Mouse (Mus musculus) neural tube, embryonic 12.5 days (tissue): ENCODE results near the gene Ugt1a6a. TPM values are rescaled to one million over a fixed set of nuclear protein-coding genes. Genes with fewer than 3 reads are reported as not detected.
"Not testable (repeated sequence)": the region's sequence is repeated elsewhere in the genome, so short reads cannot be mapped to it uniquely, and the experiment has no call there.

Source experiments
- ATAC-seq: fragments of 200-750 bp; cut with Nextera tagmentation; 2 replicates; pipeline ENCODE4 v1.8.0; 2017; ENCODE audit warnings: low read depth, mild to moderate bottlenecking, moderate TSS enrichment, moderate library complexity; ENCODE audit not compliant: low FRiP score
- H3K27ac ChIP-seq: fragments of 300-500 bp; sonication (generic); 2 replicates; pipeline ENCODE4 v1.5.1; 2016
- H3K27me3 ChIP-seq: fragments of 300-500 bp; sonication (generic); replicated peaks from 2 replicates; pipeline ENCODE4 v1.6.1; 2016; ENCODE audit warnings: mild to moderate bottlenecking
- H3K36me3 ChIP-seq: fragments of 300-500 bp; sonication (generic); 2 replicates; pipeline ENCODE4 v1.6.1; 2016; ENCODE audit warnings: mild to moderate bottlenecking
- H3K4me1 ChIP-seq: fragments of 300-500 bp; sonication (generic); 2 replicates; pipeline ENCODE4 v1.6.1; 2016
- H3K4me2 ChIP-seq: fragments of 300-500 bp; sonication (generic); replicated peaks from 2 replicates; pipeline ENCODE4 v1.6.1; 2016; ENCODE audit warnings: mild to moderate bottlenecking
- H3K4me3 ChIP-seq: fragments of 300-500 bp; sonication (generic); 2 replicates; pipeline ENCODE4 v1.5.1; 2016
- H3K9ac ChIP-seq: fragments of 300-500 bp; sonication (generic); 2 replicates; pipeline ENCODE4 v1.6.1; 2016; ENCODE audit warnings: mild to moderate bottlenecking
- H3K9me3 ChIP-seq: fragments of 300-500 bp; sonication (generic); 2 replicates; pipeline ENCODE4 v1.6.1; 2016; ENCODE audit warnings: mild to moderate bottlenecking
- WGBS: fragments of 180-500 bp; shearing (Covaris S2); methylation state at CpG from one replicate; pipeline ENCODE4 v1.1.7; 2016; 5-methylcytosine and 5-hydroxymethylcytosine counted together
- polyA plus RNA-seq: library from polyadenylated mRNA; unstranded; fragments of >200 nt; fragmentation: Nextera tagmentation; extraction: Ambion mirVana; gene quantifications from 2 replicates; pipeline ENCODE4 v1.2.1, GENCODE M21; 2016

Ugt1a6a gene
- polyA plus RNA-seq, 1 experiment from 2014 or later, result 0.65 TPM

DNA sequence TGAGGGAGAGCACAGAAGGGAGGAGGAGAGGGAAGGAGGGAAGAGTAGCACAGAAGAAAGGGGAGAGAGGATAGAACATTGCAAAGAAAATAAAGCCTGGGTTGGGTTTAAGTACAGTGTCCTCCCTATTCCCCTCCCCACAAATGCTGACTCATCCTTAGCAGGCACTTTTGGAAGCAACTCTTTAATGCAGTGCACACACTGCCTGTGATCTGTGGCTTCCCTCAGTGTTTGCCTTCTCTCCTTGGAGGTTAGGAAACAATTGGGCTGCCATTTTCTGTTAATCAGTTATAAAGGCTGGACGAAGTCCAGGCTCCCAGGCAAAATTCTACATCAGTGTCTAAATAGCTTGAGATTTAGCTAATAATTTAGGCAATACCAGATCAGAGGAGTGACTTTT is 5.9 kb downstream of the Ugt1a6a start:
- H3K36me3 ChIP-seq, H3K27me3 ChIP-seq, H3K4me1 ChIP-seq, ATAC-seq, H3K9ac ChIP-seq, H3K9me3 ChIP-seq, H3K27ac ChIP-seq, H3K4me3 ChIP-seq, H3K4me2 ChIP-seq: not testable (repeated sequence)
- WGBS, result 43% methylated on average over 1 of the region's 1 CpGs

- H3K27me3 ChIP-seq, H3K4me1 ChIP-seq, H3K9ac ChIP-seq, H3K9me3 ChIP-seq, H3K36me3 ChIP-seq, H3K4me3 ChIP-seq, ATAC-seq, H3K4me2 ChIP-seq, H3K27ac ChIP-seq: not testable (repeated sequence)
- WGBS, result 5% methylated on average over 5 of the region's 5 CpGs
Measured at GRCm38 (mm10) chr1:88143966-88144675, 9.5 kb downstream of the Ugt1a6a start.

DNA sequence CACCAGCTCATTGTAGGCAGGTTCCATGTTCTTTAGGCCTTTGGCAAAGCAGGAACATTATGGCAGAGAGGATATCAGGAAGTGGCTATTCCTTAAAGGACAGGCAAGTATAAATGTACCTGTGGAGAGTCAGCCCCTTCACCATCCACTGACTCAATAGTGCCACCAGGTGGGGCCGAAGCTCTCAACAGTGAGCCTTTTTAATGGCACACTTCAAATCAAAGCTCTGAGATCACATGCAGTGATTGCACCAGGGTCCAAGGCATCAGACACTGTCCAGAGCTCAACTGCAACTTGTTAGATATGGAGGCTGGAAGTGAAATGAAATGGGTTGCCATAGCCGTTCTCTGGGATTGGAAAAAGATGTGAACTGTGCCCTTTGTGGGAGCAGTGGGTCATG is 10.7 kb downstream of the Ugt1a6a start:
- not testable (repeated sequence) for ATAC-seq, H3K9ac ChIP-seq, H3K27me3 ChIP-seq, H3K36me3 ChIP-seq, H3K27ac ChIP-seq, H3K4me3 ChIP-seq, H3K4me1 ChIP-seq, H3K4me2 ChIP-seq, H3K9me3 ChIP-seq
- WGBS, result 73% methylated on average over 2 of the region's 2 CpGs

DNA sequence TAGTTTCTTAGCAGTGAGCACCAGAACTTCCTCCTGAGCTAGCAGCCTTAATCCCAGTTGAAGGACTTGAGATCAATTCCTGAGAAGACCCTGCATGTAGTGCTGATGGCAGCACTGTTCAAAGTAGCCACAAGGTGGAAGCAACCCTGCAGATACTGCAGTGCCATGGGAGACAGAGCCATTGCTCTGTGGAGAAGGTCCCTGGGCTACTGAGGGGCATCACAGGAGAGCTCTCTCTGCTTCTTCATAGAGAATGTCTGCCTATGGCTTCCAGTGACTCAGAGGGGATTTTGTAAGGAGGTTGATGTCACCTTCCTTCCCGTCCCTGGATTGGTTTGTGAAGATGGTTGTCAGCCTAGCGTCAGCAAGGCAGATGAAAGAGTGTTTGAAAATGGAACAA is 15.5 kb downstream of the Ugt1a6a start:
- WGBS, result 74% methylated on average over 2 of the region's 2 CpGs
- not testable (repeated sequence) for H3K36me3 ChIP-seq, H3K27me3 ChIP-seq

GRCm38 (mm10) chr1:88158430-88158829 is 23.8 kb downstream of the Ugt1a6a start:
- no peak for ATAC-seq
- no peak overlapping the region for H3K4me2 ChIP-seq
- H3K4me1 ChIP-seq, result no peaks in the 10 kb centered on the region
- H3K36me3 ChIP-seq, result no peaks in the 10 kb centered on the region
- no peaks in the 10 kb centered on the region for H3K27me3 ChIP-seq
- no peak overlapping the region for H3K27ac ChIP-seq
- no peak overlapping the region for H3K9ac ChIP-seq
- WGBS, result 88% methylated on average over 2 of the region's 2 CpGs
- H3K9me3 ChIP-seq, result no peaks in the 10 kb centered on the region
- H3K4me3 ChIP-seq, result no peak overlapping the region

More for the DNA sequence above, 15.5 kb downstream of the Ugt1a6a start:
- not testable (repeated sequence) for H3K4me1 ChIP-seq, H3K9me3 ChIP-seq, H3K27ac ChIP-seq, ATAC-seq, H3K4me2 ChIP-seq, H3K9ac ChIP-seq, H3K4me3 ChIP-seq

DNA sequence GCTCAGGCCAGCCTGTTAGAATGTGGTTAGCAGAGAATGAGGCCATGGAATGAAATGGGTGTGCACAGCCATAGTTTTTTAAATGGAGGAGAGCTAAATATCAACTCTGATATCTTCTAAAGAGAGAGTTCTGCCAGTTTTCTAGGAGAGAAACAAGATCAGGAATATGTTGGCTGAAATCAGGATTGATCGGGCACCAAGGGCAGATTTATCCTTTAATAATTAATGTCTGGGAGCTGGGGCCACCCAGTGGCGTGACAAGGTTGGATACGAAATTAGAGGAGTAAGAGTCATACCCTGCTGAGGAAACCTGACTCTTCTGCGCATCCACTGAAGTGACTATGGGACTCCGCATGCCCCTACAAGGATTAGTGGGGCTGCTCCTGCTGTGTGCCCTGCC is 31.1 kb downstream of the Ugt1a6a start, which contains the start of gene Ugt1a5:
Gene Ugt1a5 (plus strand): TSS at position 302 of the 400 bp plus-strand sequence.
- H3K27ac ChIP-seq, result no peak within 1 kb of the TSS
- ATAC-seq, result no peak
- WGBS, result 81% methylated on average over 5 of the region's 5 CpGs
- H3K4me1 ChIP-seq, result no peaks in the 10 kb centered on the region
- no peak within 1 kb of the TSS for H3K4me3 ChIP-seq
- no peaks in the 10 kb centered on the region for H3K9me3 ChIP-seq
- no peaks in the 10 kb centered on the region for H3K36me3 ChIP-seq
- H3K4me2 ChIP-seq, result no peak within 1 kb of the TSS
- no peak within 1 kb of the TSS for H3K9ac ChIP-seq
- H3K27me3 ChIP-seq, result no peaks in the 10 kb centered on the region

GRCm38 (mm10) chr1:88172190-88172589 is 37.6 kb downstream of the Ugt1a6a start:
- not testable (repeated sequence) for H3K9me3 ChIP-seq, H3K36me3 ChIP-seq, H3K27ac ChIP-seq, H3K4me2 ChIP-seq, H3K4me3 ChIP-seq, H3K27me3 ChIP-seq, H3K9ac ChIP-seq, H3K4me1 ChIP-seq, ATAC-seq
- WGBS, result 91% methylated on average over 5 of the region's 7 CpGs

GRCm38 (mm10) chr1:88179657-88180056 is 45.0 kb downstream of the Ugt1a6a start:
- ATAC-seq, result no peak
- H3K4me1 ChIP-seq, result no peaks in the 10 kb centered on the region
- H3K9me3 ChIP-seq, result peaks cover 10% of the 10 kb centered on the region; the same call in 1 of the 2 replicates
- WGBS, result 92% methylated on average over 1 of the region's 1 CpGs
- no peak overlapping the region for H3K9ac ChIP-seq
- no peak overlapping the region for H3K27ac ChIP-seq
- no peak overlapping the region for H3K4me3 ChIP-seq
- no peaks in the 10 kb centered on the region for H3K27me3 ChIP-seq
- no peak overlapping the region for H3K4me2 ChIP-seq
- no peaks in the 10 kb centered on the region for H3K36me3 ChIP-seq

- WGBS, result 90% methylated on average over 5 of the region's 5 CpGs
- Histone ChIP-seq H3K27ac (no peak overlapping the region), H3K4me3 (no peak overlapping the region), H3K9ac (no peak overlapping the region), H3K27me3 (no peaks in the 10 kb centered on the region), H3K4me2 (no peak overlapping the region), H3K9me3 (no peaks in the 10 kb centered on the region), H3K4me1 (no peaks in the 10 kb centered on the region), H3K36me3 (no peaks in the 10 kb centered on the region)
- no peak for ATAC-seq
Measured at GRCm38 (mm10) chr1:88186325-88186935, 51.8 kb downstream of the Ugt1a6a start.

GRCm38 (mm10) chr1:88192136-88192535 is 57.5 kb downstream of the Ugt1a6a start:
- Histone ChIP-seq H3K4me2 (no peak overlapping the region), H3K9me3 (no peaks in the 10 kb centered on the region), H3K27ac (no peak overlapping the region), H3K4me1 (no peaks in the 10 kb centered on the region), H3K9ac (no peak overlapping the region), H3K4me3 (no peak overlapping the region), H3K36me3 (no peaks in the 10 kb centered on the region), H3K27me3 (no peaks in the 10 kb centered on the region)
- ATAC-seq, result no peak
- 68% methylated on average over 3 of the region's 3 CpGs for WGBS

DNA sequence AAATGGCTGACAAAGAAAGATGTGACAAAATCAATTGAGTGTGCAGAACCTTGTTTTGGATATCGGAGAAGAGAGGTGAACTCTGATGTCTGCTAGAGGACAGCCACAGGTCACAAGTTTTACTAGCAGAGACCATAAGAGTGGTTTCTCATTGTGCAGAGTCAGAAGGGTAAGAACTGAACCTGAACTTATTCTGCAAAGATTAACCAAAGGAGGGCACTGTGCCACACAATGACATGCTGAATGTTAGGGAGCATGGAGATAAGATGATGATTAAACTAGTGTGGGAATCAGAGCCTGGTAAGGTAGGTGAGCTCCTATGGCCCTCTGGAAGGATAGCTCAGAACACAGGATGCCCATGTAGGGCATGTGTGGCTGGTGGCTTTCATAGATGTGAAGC is 61.1 kb downstream of the Ugt1a6a start:
- 77% methylated on average over 1 of the region's 1 CpGs for WGBS

GRCm38 (mm10) chr1:88197443-88197842 is 62.8 kb downstream of the Ugt1a6a start:
- Histone ChIP-seq H3K9me3 (no peaks in the 10 kb centered on the region), H3K36me3 (no peaks in the 10 kb centered on the region), H3K9ac (no peak overlapping the region), H3K4me2 (no peak overlapping the region), H3K4me3 (no peak overlapping the region), H3K4me1 (no peaks in the 10 kb centered on the region), H3K27ac (no peak overlapping the region), H3K27me3 (0 out of 2 replicates have a peak, but pooled peaks cover 3% of the 10 kb centered on the region)
- ATAC-seq, result no peak
- 77% methylated on average over 3 of the region's 3 CpGs for whole genome bisulfite sequencing

More for the DNA sequence above, 61.1 kb downstream of the Ugt1a6a start:
- Histone ChIP-seq H3K4me2 (no peak overlapping the region), H3K9ac (no peak overlapping the region), H3K9me3 (no peaks in the 10 kb centered on the region), H3K27ac (no peak overlapping the region), H3K4me3 (no peak overlapping the region), H3K27me3 (0 out of 2 replicates have a peak, but pooled peaks cover 3% of the 10 kb centered on the region), H3K36me3 (no peaks in the 10 kb centered on the region), H3K4me1 (no peaks in the 10 kb centered on the region)
- no peak for ATAC-seq

DNA sequence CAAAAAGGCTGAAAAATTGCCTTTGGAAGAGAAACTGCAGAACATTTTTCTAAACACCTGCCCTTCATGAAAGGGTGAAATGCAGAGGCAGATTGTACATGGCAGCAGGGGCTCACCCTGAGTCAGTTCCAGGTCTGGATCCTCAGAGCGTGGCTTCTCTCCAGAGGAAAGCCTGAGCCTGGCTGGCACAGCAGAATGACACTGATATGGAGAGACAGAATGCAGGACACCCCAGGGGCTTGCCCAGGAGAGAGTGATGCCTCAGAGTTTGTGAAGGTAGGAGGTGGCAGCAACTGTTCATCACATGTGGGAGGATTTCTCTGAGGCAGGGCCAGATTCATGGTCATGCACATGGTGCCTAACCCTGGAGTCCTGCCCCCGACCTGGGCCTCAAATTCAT is 65.4 kb downstream of the Ugt1a6a start:
- no peak for ATAC-seq
- no peak overlapping the region for H3K4me2 ChIP-seq
- WGBS, result 82% methylated on average over 2 of the region's 2 CpGs

More for the DNA sequence above, 65.4 kb downstream of the Ugt1a6a start:
- Histone ChIP-seq H3K36me3 (no peaks in the 10 kb centered on the region), H3K9me3 (no peaks in the 10 kb centered on the region), H3K9ac (no peak overlapping the region), H3K27me3 (0 out of 2 replicates have a peak, but pooled peaks cover 3% of the 10 kb centered on the region), H3K27ac (no peak overlapping the region), H3K4me1 (no peaks in the 10 kb centered on the region), H3K4me3 (no peak overlapping the region)
